Mouse (Mus musculus): ENCODE data around the gene Kcnj9.

GRCm38 (mm10) chr1:172277172-172277571, 51.9 kb downstream of the Kcnj9 start:
- TF ChIP-seq CTCF (IDR thresholded peaks at IDR 0.05; ENCODE audit: extremely low read depth, insufficient read depth, insufficient read length, insufficient replicate concordance): no peak
- TF ChIP-seq POLR2A (IDR thresholded peaks at IDR 0.05; ENCODE audit: low read depth, low read length): no peak

All from spleen, adult 2 months (tissue).